Mouse (Mus musculus): ENCODE data around the gene Klhl26. TPM values are rescaled to one million over a fixed set of nuclear protein-coding genes. Genes with fewer than 3 reads are reported as not detected.

The Klhl26 gene
- total RNA-seq, 1 experiment from 2014 or later = 5.8 TPM

DNA sequence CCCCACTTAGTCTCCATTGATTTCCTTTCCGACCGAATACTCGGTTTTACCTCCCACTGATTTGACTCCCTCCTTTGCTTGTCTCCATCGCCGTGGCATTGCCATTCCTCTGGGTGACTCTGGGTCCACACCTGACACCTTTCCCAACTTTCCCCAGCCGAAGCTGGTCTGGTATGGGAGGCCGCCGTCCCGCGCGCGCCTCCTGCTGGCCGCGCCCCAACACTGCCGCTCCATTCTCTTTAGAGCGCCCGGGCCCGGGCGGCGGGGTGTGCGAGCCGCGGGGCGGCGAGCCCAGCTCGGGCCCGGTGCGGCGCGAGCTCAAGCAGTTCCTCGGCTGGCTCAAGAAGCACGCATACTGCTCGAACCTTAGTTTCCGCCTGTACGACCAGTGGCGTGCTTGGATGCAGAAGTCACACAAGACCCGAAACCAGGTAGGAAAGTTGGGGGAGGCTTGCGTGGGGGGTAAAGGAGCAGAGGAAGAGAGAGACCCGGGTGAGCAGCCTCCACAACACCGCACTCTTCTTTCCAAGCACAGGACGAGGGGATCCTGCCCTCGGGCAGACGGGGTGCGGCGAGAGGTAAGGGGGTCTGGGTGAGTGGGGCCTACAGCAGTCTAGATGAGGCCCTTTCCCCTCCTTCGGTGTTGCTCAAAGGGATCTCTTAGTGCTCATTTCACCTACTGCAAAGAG, 26.4 kb upstream of the Klhl26 start:
- ATAC-seq (ENCODE audit: extremely low read depth, insufficient number of reproducible peaks, low FRiP score, poor library complexity, severe bottlenecking) = no peak

DNA sequence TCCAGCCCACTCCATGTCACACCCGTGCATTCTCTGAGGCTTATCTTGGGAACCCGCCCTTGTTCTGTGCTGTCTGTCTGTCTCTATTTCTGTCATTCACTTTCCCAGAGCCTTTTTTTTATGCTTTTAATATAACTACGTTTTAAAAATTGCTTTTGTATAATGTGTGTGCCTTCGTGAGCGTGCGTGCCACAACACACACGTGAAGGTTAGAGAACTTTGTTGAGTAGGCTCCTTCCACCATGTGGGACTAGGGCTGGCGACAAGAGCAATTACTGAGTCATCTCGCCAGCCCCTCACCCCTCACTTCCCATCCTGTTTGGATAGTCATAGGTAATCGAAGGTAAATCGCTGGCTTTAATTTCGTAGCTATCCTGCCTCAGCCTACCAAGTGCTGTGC, 25.8 kb upstream of the Klhl26 start:
- ATAC-seq (ENCODE audit: extremely low read depth, insufficient number of reproducible peaks, low FRiP score, poor library complexity, severe bottlenecking) = no peak

GRCm38 (mm10) chr8:70501820-70502529, 25.2 kb upstream of the Klhl26 start:
- ATAC-seq (ENCODE audit: extremely low read depth, insufficient number of reproducible peaks, low FRiP score, poor library complexity, severe bottlenecking) = no peak

GRCm38 (mm10) chr8:70500386-70501301, 23.9 kb upstream of the Klhl26 start:
- peak; percentile 33; the same call in 1 of the 2 replicates for ATAC-seq (ENCODE audit: extremely low read depth, insufficient number of reproducible peaks, low FRiP score, poor library complexity, severe bottlenecking)

DNA sequence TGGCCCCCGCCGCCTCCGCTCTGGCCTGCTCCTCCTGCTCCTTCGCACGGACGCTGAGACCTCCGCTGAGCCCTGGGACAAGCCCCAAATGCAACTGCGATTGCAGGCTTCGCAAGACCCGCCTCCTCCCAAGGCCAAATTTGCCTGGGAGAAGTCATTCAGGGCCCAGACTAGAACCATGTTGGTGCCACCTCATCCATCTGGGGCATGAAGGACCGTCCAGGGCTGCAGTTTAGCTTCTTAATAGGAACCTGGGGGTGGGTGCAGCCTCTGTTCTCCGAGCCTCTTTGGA, 18.9 kb upstream of the Klhl26 start:
- no peak for ATAC-seq (ENCODE audit: extremely low read depth, insufficient number of reproducible peaks, low FRiP score, poor library complexity, severe bottlenecking)

GRCm38 (mm10) chr8:70495001-70495770, 18.4 kb upstream of the Klhl26 start:
- no peak for ATAC-seq (ENCODE audit: extremely low read depth, insufficient number of reproducible peaks, low FRiP score, poor library complexity, severe bottlenecking)

DNA sequence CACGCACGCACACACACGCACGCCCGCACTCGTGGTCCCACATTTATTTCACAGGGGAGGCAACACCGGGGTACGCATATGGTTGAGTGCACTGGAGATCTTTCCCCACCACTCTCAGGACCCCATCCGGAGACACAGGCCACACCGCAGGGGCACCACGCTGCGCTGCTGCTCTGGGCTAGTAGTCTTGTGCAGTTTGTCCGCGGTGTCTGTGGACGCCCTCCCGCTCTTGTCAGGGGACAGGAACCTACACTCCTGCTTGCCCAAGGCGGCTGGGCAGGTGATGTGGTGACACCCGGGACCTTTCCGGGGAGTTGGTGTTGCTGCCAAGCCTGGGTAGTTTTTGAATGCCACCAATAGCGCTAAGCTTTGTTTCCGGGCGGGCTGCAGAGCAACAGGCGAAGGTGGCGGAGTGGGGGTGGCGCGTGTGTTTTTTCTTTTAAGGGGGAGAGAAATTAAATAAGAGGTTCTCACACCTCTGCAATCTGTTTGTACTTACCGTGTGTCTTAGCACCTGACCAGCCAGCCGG, 17.7 kb upstream of the Klhl26 start:
- ATAC-seq (ENCODE audit: extremely low read depth, insufficient number of reproducible peaks, low FRiP score, poor library complexity, severe bottlenecking) = 0 out of 2 replicates have a peak, but pooled peaks have one; percentile 17

GRCm38 (mm10) chr8:70493692-70494415, 17.1 kb upstream of the Klhl26 start:
- no peak for ATAC-seq (ENCODE audit: extremely low read depth, insufficient number of reproducible peaks, low FRiP score, poor library complexity, severe bottlenecking)

- ATAC-seq (ENCODE audit: extremely low read depth, insufficient number of reproducible peaks, low FRiP score, poor library complexity, severe bottlenecking) = no peak
Measured at GRCm38 (mm10) chr8:70492664-70493640, 16.2 kb upstream of the Klhl26 start, which contains the start of gene Crlf1. TSS of gene Crlf1 (plus strand) at chr8:70493158.

- ATAC-seq (ENCODE audit: extremely low read depth, insufficient number of reproducible peaks, low FRiP score, poor library complexity, severe bottlenecking) = no peak
Measured at GRCm38 (mm10) chr8:70490880-70491495, 14.2 kb upstream of the Klhl26 start.

- ATAC-seq (ENCODE audit: extremely low read depth, insufficient number of reproducible peaks, low FRiP score, poor library complexity, severe bottlenecking) = no peak
Measured at GRCm38 (mm10) chr8:70490061-70490879, 13.5 kb upstream of the Klhl26 start.

DNA sequence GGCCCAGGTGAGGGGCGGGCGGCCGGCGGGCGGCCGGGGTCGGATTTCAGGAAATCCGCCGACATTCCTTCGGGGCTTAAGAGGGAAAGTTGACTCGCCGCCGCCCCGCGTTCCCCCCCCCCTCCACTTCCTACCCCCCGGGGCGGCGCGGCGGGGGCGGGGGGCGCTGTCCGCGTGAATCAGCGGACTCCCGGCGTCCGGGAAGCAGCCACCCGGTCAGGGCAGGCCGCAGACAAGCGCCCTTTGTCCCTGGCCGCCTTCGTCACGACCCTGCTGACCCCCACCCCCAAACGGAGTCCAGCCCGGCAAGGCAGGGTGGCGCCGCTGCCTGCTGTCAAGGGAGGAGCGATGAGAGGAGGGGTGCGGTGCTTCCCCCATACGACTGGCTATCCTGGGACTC, 12.8 kb upstream of the Klhl26 start:
- no peak for ATAC-seq (ENCODE audit: extremely low read depth, insufficient number of reproducible peaks, low FRiP score, poor library complexity, severe bottlenecking)

- ATAC-seq (ENCODE audit: extremely low read depth, insufficient number of reproducible peaks, low FRiP score, poor library complexity, severe bottlenecking) = no peak
Measured at GRCm38 (mm10) chr8:70488931-70489470, 12.2 kb upstream of the Klhl26 start.

- no peak for ATAC-seq (ENCODE audit: extremely low read depth, insufficient number of reproducible peaks, low FRiP score, poor library complexity, severe bottlenecking)
Measured at GRCm38 (mm10) chr8:70487993-70488796, 11.4 kb upstream of the Klhl26 start.
